Mouse (Mus musculus) myocyte (in vitro differentiated cells): ENCODE results near the gene Atp1a2.

ENCODE experiments used
- E2F4 ChIP-seq: IDR thresholded peaks from one replicate; pipeline ENCODE4 v1.6.1; 2011; ENCODE audit warnings: mild to moderate bottlenecking, control low read depth, moderate library complexity; ENCODE audit not compliant: insufficient read depth
- MYOD1 ChIP-seq, 3 experiments: IDR thresholded peaks; one replicate each; pipeline ENCODE4 v1.6.1; 2011; ENCODE audit warnings: control low read depth in 2 of 3, low read depth in 2 of 3, mild to moderate bottlenecking in 2 of 3, moderate library complexity in 1 of 3; ENCODE audit not compliant: insufficient read length in 2 of 3, control insufficient read depth in 1 of 3
- POLR2A ChIP-seq: IDR thresholded peaks from one replicate; pipeline ENCODE4 v1.6.1; 2011; ENCODE audit warnings: low read depth, mild to moderate bottlenecking, control low read depth, moderate library complexity; ENCODE audit not compliant: insufficient read length

- no peak for TF ChIP-seq E2F4
- no peak for TF ChIP-seq POLR2A
- no peak for TF ChIP-seq MYOD1 (IDR thresholded peaks at IDR 0.05; ENCODE audit: control insufficient read depth in 1 of 3, insufficient read length in 2 of 3, low read depth in 2 of 3)
These were observed 16.2 kb downstream of the Atp1a2 start for GRCm38 (mm10) chr1:172281522-172282254.
